Mouse (Mus musculus) cerebellum, postnatal 36 days (tissue): ENCODE results near the gene Rims4.

ENCODE experiments used
- DNase-seq, 2 experiments: peaks; one replicate each; pipeline ENCODE4 v3.0.0; 2021 to 2022; ENCODE audit warnings: mixed read lengths in 2 of 2

The Rims4 gene

DNA sequence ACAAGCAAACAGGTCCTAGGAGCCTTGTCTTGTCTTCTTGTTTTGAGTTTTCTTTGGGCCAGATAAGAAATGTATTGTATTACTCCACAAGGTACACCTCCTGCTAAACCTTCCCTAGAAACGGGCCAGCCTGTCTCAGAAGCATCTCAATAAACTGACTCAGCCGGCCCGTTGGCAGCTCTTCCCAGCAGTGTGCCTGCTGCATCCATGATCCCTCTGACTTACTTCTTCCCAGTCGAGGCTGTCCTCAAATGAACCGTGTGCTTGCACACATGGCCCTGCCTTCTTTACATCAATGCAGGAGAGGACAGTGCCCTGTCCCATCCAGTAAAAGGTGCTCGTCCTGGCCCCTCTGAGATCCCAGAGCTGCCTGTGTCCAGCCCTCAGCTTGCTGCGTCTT is 8.9 kb downstream of the Rims4 start:
- DNase-seq = no peak

DNA sequence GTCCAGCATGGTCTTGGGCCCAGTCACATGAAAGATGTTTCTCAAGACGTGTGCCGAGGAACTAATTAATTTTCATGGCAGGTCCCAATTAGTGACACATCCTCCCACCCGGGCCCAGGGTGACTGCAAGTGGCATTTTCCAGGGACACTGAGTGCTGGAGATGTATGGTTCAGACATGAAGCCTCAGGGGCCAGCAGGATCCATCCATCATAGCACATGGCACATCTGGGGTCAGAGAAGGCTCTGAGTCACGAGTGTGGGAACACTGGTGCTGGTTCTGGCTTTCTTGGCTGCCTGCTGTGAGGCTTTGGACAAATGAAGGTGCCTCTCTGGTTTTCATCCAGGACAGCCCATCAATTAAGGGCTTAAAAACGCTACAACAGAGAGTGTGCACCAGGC is 11.4 kb downstream of the Rims4 start:
- no peak for DNase-seq

DNA sequence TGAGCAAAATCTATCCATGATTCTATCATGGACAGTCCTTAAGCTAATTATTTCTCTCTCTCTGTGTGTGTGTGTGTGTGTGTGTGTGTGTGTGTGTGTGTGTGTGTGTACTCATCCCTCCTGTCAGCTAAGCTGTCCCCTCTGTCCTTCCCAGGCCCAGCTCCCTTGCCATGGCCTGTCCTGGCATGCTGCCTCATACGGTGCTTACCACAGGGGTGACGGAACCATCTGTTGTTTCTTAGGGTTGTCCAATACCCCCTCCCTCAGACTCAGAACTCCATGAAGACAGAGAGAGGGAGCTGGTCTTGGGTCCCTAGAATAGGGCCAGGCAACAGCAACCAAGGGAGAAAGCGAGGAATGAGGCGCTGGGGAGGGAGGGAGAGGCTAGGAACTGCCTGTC is 14.2 kb downstream of the Rims4 start:
- peak; percentile 67 to 74 for DNase-seq

DNA sequence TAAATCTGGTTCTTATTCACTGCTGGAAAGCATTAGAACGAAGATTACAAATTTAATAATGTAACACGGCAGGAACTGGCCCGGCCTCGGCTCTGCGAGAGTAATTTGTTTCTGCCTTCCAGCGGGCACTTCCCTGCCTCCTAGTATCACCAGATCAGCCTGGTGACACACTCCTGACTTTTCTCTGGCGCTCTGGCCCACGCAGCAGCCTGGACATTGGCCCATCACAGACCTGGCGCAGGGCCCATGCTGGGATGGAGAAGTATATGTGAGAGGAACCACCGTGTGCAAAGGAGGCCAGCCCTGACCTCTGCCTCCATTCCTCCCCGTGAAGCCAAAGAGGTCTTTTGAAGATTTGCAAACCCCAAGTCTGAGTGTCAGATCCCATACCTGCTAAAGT is 15.0 kb downstream of the Rims4 start:
- DNase-seq = peak; percentile 79

DNA sequence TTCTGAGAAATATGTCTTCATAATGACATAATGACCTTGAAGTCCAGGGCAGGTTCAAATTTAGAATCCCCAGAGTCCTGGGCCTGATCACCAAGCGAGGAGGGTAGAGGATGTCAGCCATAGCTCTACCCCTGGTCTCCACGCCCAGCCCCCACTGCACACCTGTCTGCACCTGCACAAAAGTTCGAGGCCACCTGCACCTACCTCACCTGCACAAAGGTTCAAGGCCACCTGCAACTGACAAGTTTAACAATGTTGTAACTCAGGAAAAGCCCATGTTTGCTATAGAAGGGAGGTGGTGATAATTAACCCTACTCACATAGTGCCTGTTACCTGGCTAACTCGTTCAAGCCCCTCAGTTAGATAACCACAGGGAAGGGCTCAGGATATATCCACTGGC is 16.0 kb downstream of the Rims4 start:
- no peak for DNase-seq

DNA sequence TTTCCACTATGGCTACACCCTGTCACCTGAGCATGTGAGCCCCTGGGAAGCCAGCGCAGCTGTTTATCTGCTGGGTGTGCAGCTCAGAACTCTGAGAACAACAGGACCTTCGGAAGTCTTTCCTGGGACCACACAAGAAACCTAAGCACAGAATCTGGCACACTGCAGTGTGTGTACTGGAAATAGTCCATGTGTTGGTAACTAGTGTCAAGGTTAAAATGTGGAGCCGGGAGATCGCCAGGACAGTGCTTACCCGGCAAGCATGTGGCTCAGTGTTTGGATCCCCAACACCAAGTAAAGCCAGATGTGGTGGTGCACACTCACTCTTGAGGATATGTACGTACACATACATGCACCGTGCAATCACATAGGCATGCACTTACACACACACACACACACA is 17.4 kb downstream of the Rims4 start:
- DNase-seq = no peak

DNA sequence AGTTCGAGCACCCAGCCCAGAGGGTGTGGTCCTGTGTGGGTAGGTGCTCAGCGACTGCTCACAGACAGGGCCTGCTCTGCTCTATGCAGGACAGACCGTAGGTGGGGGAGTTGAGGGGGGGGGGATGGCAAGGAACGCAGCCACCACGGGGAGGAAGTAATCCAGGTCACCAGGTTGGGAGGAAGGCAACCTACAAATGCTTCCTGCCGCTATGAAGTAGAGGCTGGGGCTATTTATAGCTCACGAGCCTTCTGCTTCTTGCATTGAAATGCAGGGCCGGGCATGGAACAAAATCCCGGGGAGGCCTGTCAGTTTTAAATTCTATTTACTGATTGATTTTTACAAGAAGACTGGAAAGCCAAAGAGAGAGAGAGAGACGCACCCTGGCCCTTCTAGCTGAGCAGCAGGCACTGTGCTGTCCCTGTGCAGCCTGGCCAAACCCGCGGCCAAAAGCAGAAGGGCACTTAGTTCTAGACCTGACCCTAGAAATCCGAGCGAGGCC is 18.5 kb downstream of the Rims4 start:
- DNase-seq = peak; percentile 46 to 56

DNA sequence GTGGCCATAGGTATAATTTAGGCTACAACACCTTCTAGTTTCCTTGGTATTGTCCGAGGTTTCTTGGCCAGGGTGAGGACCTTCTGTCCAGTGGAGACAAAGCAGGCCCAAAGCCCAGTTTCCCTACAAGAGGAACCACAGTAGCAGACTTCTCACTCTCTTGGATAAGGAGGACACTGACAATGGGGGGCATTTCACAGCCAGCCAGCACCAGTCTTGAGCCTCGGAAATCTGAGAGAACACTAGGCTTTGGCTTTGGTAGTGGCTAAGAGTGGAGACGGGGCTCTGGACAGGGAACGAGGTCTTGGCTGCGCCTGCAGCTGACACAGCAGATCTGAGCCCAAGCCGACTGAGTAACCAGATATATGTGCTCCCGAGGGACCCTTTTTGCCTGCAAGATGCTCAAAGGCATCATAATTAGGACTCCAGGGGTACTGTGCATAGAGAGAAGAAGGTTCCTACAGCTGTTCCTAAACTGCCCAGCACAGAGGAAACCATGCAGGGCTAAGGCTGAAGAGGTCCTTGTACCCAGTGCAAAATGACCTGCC is 20.4 kb downstream of the Rims4 start:
- peak; percentile 44 to 58 for DNase-seq

DNA sequence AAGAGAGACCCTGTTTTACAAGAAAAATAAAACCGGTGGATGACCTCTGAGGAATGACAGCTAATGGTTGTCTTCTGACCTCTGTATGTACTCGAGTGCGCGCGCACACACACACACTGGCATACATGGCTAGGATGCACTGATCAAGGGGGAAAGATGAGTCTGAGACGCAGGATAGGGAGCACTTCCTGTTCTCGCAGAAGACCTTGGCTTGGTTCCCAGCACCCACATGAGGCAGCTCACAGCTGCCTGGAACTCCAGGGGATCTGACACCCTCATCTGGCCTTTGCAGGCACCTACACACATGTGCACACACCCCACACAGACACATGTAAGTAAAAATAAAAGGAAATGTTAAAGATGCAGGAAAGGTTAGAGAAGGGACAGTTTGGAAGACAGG is 21.5 kb downstream of the Rims4 start:
- DNase-seq = no peak

DNA sequence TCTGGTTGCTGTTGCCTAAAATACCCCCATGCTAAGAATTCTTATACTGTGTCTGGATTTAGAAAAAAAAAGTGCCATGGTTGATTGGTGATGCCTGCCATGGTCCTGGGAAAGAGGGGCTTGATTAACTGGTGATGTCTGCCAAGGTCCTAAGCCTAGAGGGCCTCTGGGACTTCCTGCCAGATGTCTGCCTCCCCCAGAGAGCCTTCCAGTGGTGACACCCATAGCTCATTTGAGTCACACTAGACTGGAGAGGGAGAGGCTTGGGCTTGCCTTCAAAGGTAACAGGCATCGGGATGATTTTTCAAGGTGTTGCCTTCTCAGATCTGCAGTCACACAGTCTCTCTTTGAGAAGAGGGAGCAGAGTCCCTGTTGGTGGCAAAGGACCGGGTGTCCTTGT is 23.3 kb downstream of the Rims4 start:
- no peak for DNase-seq

DNA sequence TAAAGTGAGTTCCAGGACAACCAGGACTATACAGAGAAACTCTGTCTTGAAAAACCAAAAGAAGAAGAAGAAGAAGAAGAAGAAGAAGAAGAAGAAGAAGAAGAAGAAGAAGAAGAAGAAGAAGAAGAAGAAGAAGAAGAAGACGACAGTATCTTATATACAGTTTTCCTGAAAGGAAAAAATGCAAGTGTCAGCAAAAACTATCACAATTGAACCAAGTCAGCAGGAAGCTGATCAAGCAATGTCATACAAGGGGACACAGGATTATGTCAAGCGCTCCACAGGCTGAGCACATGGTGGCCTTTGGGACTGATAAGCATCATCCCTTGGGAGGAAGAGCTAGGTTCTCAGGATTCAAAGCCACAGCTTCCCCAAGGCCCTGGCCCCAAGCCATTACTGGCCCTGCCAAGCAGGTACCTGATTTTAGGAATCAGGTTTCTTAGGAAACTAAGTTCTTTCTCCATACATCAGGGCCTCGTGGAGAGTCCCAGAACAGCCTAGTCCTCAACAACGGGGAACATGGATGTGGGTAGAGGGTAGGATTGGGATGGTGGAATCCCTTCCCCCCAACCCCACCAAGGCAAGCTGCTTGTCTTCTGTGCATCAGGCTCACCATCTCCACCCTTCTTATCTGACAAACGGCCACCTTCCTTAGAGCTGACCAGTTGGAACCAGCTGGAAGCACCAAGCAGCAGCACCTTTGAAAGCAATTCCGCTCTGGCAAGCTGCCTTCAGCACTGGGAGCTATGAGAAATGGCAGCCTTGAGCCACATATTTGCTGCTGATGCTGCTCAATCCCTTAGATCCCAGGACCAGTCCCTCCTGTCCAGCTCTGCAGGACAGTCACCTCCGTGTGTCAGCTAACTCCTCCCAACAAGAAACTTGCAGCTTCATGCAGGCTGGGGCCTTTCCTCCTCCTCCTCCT is 24.8 kb downstream of the Rims4 start:
- peak; percentile 35 to 40 for DNase-seq

DNA sequence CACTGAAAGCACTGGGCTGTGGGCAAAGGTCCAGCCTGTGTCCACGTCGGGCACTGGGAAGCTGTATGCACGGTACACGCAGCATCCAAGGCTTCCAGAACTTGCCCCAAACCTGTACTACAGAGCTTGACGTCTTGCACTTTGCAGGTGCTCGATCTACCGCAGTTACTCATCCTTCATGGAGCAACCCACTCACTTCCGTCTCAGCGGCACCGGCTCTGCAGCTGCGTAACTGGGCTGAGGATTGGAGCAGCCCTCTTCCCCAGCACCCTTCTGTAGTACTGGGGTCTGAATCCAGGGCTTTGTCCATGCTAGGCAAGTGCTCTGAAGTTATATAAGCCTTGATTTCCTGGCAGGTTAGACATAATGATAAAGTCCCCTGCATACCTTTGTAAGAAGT is 27.2 kb downstream of the Rims4 start:
- no peak for DNase-seq

DNA sequence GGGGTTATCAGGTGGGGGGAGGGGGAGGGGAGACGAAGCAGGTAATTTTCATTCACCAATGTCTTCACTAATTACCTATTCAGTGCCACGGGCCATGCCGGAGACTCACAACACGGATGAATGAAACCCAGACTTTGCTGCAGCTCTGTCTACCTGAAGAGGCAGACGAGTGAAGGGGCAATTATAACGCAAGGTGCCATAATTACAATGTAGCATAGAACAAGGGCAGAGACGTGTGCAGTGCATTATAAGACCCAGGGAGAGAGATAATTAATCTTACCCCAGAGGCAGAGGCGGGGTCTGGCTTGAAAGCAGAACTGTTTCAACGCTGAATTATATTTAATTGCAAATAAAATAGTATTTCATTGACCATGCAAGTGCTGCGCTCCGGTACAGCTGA is 27.9 kb downstream of the Rims4 start:
- DNase-seq = no peak

DNA sequence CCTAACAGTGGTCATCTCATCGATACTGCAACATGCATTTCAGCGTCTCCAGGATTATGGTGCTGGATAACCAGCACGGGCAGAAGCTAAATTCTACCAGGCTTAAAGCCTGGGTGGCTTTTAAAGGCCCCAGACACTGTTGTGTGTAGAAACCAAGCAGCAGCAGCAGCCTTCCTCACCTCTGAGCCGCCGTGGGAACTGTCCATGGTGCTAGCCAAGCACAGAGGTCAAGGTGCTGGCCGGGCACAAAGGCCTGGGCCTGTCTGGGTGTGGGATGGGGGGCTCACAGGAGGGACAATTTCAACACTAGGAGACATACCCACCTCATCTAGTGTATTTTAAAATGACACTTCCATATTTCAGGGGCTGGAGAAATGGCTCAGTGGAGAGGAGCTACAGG is 29.1 kb downstream of the Rims4 start:
- DNase-seq = no peak

DNA sequence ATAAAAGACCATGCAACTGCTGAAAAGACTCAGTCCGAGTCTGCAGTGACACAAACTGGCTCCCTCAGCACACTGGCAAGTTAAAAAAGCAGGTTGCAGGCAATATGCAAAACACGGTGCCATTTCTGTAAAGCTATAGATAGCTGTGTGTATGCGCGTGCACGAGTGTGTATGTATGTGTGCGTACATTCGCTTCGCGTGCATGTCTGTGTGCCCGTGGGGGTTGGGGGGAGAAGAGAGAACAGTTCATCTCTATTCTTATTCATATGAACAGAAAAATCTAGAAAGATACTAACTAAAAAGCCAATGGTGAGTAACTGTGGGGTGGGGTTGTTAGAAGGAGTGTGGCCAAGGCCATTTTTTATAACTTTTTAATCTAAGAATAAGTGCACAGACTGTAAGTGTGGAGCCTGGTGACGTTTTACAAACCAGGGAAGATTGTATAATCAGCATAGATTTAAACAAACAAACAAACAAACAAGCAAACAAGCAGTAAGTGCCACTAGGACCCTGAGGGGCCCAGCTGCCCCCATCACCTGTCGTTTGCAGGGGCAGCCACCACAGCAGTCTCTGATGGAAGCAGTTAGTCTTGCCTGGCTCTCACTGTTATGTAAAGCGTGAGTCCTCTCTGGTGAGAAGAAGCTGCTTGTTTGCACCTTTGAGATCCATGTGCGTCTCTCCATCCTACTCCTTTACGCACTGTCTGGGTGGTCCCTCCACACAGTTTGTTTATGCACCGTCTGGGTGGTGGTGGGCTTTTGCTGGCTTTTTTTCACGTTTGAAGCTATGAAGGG is 35.4 kb downstream of the Rims4 start:
- no peak for DNase-seq

DNA sequence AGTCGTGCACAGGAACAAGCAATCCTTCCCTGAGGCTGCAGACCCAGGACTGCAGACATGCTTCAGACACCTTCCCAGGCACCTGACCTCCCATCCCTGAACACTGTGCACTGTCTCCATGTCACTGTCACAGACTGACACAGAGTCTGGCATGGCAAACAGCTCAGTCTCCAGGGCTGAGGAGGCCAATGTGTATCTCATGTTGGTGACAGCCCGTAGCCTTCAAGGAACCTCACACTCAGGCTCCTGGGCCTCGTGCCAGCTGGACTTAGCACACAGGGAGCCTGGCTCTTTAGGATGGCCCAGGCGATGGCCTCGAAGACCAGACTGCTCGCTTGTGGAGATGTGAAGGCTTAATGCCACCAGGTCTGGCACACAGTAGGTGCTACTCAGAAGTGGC is 37.6 kb downstream of the Rims4 start:
- DNase-seq = peak; percentile 80 to 83

DNA sequence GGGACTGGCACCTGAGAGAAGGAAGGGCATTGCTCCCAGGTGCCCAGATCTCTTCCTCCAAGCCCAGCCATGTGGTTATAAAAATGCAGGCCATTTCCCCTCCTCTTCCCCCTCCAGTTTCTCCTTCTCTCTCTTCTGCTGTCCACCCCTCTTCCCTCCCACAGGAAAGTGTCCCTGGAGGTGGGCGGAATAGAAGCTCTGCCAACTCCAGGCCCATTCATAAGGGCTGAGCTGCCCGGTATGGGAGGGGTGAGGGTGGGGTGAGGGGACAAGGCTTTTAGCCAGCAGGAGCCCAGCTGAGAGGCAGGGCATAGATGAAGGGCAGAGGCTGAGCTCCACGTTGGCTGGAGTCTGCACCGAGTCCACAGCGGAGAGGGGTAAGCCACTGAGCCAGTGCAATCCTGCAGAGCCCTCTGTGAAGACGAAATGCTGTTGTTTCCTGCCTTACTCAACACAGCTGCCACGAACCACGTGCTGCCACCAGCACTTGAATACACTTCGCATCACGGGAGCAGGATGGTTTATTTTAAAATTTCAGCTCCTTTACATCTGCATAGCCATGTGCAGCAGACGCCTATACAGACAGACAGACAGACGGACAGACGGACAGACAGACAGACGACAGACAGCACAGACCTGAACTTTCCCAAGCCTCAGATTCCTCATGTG is 41.5 kb downstream of the Rims4 start:
- no peak for DNase-seq

DNA sequence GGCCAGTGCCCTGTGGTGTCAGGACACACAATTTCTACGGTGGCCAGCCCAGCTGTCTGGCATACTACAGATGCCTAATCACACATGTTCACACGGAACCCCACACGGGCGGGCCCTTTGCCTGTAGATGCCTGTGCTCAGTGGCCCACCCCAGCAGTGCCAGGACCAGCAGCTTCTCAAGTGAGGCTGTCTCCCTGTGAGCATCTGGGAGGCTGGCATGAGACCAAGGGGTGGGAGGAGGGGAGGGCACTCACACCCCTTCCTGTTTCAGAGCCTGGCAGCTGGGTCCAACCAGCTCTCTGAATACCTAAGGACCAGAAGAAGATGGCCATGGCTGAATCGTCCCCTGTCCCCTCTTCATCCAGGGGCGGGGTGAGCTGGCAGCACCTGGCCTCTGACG is 43.0 kb downstream of the Rims4 start:
- no peak for DNase-seq

DNA sequence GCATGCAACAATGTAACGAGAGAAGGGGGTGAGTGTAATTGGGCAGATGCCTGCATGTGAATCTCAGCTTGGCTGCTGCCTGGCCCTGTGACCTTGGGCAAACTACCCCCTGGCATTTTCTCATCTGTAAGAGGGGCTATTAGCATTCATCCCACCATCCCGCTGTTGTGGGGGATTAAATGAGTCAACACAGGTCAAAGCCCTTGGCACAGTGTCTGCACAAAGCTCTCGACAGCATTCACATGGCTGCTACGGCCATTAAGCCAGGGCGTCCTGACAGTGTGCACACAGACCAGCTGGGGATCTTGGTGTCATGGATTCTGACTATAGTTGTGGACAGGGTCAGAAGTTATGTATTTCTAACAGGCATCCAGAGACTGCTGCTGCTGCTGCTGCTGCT is 43.6 kb downstream of the Rims4 start:
- no peak for DNase-seq

DNA sequence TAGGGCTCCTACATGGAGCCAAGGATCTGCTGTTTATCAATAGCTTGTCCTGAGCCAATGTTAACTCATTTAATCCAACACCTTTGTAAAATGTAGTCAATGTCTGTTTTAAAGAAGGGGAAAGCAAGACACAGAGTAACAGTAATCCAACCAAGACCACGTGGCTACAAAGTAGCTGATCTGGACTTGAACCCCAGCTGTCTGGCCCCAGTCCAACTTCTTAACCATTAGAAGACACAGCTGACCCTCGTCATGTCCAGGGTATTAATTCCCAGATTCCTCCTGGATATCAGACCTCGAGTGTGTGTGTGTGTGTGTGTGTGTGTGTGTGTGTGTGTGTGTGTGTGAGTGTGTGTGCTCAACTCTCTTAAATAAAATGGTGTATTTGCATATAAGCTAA is 46.6 kb downstream of the Rims4 start:
- no peak for DNase-seq

DNA sequence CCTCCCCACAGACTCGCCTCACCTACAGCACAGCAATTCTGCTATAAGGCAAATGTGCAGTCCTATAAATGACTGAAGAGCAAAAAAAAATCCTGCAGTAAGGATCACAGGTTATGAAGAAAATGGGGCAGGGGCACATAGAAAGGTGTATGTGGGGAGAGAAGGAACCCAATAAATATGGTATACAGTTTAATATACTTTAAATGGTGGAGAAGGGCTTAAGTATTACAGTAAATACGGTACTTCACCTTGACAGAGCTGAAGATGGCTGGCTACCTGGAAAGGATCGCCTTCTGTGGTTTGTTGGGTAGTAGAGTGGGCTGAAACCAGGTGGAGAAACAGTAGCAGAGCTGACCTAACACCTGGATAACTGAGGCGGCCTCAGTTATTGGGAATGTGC is 47.2 kb downstream of the Rims4 start:
- DNase-seq = no peak

DNA sequence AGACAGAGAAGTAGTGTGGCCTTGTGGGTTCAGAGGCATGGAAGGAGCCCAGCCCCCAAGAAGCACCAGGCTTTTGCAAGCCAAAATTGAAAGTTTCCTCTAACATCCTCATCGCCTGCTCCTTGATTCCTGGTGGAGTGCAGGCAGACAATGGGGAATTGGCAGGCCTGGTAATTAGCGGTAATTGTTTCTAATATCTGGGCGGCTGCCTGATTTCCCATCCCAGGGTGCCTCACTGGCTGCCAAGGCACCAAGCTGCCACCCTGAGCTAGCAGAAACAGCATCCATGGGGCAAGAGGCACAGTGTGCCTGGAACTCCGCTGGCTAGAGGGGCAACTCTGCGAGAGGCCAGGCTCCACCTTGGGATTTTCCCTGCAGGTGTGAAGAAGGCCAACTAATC is 48.7 kb downstream of the Rims4 start:
- DNase-seq = no peak

DNA sequence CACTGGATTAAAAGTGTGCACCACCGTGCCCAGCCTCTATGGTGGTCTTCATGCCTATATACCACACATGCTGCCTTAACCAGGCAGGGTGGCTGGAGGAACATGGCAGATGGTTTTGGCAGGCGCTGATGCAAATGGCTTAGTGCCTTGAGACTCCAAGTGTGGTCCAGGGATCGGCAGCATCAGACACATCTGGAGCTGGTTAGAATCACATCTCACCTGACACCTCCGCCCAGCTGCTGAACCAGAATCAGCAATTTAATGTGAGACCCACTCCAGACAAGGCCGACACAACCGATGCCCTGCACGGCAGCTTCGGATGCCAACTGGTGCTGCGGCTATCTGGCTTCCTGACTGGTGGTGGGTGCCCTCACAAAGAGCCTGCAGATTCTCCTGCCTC is 52.4 kb downstream of the Rims4 start:
- no peak for DNase-seq
